Mouse (Mus musculus): ENCODE results near the gene Rasl11b.

DNA sequence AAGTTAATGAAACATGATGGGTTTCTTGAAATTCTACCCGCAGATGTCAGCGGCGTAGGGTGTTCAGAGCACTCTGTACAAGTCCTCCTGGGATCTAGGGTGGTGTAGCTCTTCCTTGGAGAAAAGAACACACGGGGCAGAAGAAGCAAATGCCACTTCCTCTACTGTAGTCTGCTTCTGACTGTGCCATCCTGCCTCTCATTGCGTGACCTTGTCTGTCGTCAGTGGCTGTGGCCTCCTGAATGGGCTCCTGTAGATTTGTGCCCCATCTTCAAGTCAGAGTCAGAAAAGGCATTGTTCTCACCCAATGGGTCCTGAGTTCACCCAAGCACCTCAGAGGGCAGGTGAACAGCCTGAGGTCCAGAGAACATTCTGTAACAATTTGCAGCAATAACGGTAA, 30.5 kb upstream of the Rasl11b start:
- TF ChIP-seq POLR2A (IDR thresholded peaks at IDR 0.05; ENCODE audit: low read depth, low read length) (no peak), CTCF (IDR thresholded peaks at IDR 0.05; ENCODE audit: extremely low read depth, insufficient read length, insufficient replicate concordance, low read depth, low read length) (no peak)

Measured in small intestine, adult 2 months (tissue).